Mouse (Mus musculus) CH12.LX (cell line): ENCODE measurements at regions not wholly inside any gene's neighbourhood (a gene's known extent, or its start where the extent isn't known, plus 50 kb on each side); places are given as distances from the start of the nearest gene placed in this dataset.

Experiments
- DNase-seq: peaks from one replicate; pipeline ENCODE4 v3.0.0-alpha.2; 2013; ENCODE audit errors: extremely low read depth
- H3K27ac ChIP-seq: 2 replicates; pipeline ENCODE4 v1.5.1; 2012; ENCODE audit warnings: low read depth, mild to moderate bottlenecking, control low read depth, moderate library complexity; ENCODE audit not compliant: insufficient read depth
- H3K27me3 ChIP-seq: replicated peaks from 2 replicates; pipeline ENCODE3; 2012; ENCODE audit warnings: inconsistent platforms
- H3K36me3 ChIP-seq, 2 experiments: replicated peaks in 1 of 2; 2 replicates each; pipeline versions ENCODE3 to v1.6.1; 2012; ENCODE audit warnings: inconsistent platforms in 1 of 2, low read length in 1 of 2, mild to moderate bottlenecking in 1 of 2, mixed read lengths in 1 of 2, moderate library complexity in 1 of 2; ENCODE audit not compliant: control insufficient read depth in 1 of 2, insufficient read depth in 1 of 2
- H3K4me1 ChIP-seq, 2 experiments: 2 replicates each; pipeline ENCODE4 v1.6.1; 2012; ENCODE audit warnings: inconsistent platforms in 1 of 2, moderate library complexity in 1 of 2; ENCODE audit not compliant: insufficient read depth in 2 of 2, control insufficient read depth in 1 of 2
- H3K4me2 ChIP-seq: 2 replicates; pipeline ENCODE4 v1.6.1; 2012; ENCODE audit warnings: low read depth, mild to moderate bottlenecking, control low read depth; ENCODE audit not compliant: poor library complexity, insufficient read depth, severe bottlenecking
- H3K4me3 ChIP-seq, 3 experiments: fragments of 150-350 bp in 1 of 3; sonication (generic) in 1 of 3; replicated peaks in 1 of 3; 2 replicates each; pipeline versions ENCODE3 to v1.5.1; 2011 to 2012; ENCODE audit warnings: low read depth in 2 of 3, low read length in 2 of 3, mild to moderate bottlenecking in 2 of 3, moderate library complexity in 2 of 3, control low read depth in 1 of 3, improper control_type of control experiment in 1 of 3, inconsistent platforms in 1 of 3, mixed read lengths in 1 of 3; ENCODE audit not compliant: poor library complexity in 1 of 3
- H3K79me2 ChIP-seq: replicated peaks from 2 replicates; pipeline ENCODE4 v1.6.1; 2012; ENCODE audit warnings: mild to moderate bottlenecking, moderate library complexity; ENCODE audit not compliant: control insufficient read depth, poor library complexity, insufficient read depth, severe bottlenecking; ENCODE audit errors: extremely low read depth
- H3K9ac ChIP-seq: 2 replicates; pipeline ENCODE4 v1.6.1; 2012; ENCODE audit warnings: low read depth, mild to moderate bottlenecking, control low read depth, moderate library complexity; ENCODE audit not compliant: insufficient read depth
- H3K9me3 ChIP-seq: replicated peaks from 2 replicates; pipeline ENCODE3; 2012; ENCODE audit warnings: low read length, inconsistent platforms, mixed read lengths
- CHD1 ChIP-seq: IDR thresholded peaks from 2 replicates; pipeline ENCODE4 v1.6.1; 2012; ENCODE audit warnings: low read depth, low read length, improper control_type of control experiment, inconsistent platforms
- CHD2 ChIP-seq: IDR thresholded peaks from 2 replicates; pipeline ENCODE4 v1.6.1; 2011; ENCODE audit warnings: low read length, improper control_type of control experiment
- CTCF ChIP-seq, 2 experiments: IDR thresholded peaks in 1 of 2; conservative IDR thresholded peaks in 1 of 2; 2 replicates each; pipeline ENCODE4 v1.5.1; 2011 to 2012; ENCODE audit warnings: low read depth in 2 of 2, low read length in 2 of 2, improper control_type of control experiment in 1 of 2, inconsistent platforms in 1 of 2, mild to moderate bottlenecking in 1 of 2, moderate library complexity in 1 of 2
- GABPA ChIP-seq: IDR thresholded peaks from 2 replicates; pipeline ENCODE4 v1.6.1; 2012; ENCODE audit warnings: low read depth, low read length, improper control_type of control experiment, inconsistent platforms; ENCODE audit not compliant: insufficient replicate concordance
- HCFC1 ChIP-seq: IDR thresholded peaks from 2 replicates; pipeline ENCODE4 v1.6.1; 2012; ENCODE audit warnings: low read depth, mild to moderate bottlenecking, inconsistent platforms, low read length, improper control_type of control experiment
- JUND ChIP-seq: conservative IDR thresholded peaks from 2 replicates; pipeline ENCODE4 v1.6.1; 2011; ENCODE audit warnings: low read depth, low read length, improper control_type of control experiment
- KAT2A ChIP-seq: IDR thresholded peaks from 2 replicates; pipeline ENCODE4 v1.6.1; 2012; ENCODE audit warnings: low read length, improper control_type of control experiment, inconsistent platforms; ENCODE audit not compliant: insufficient replicate concordance
- MAZ ChIP-seq: IDR thresholded peaks from 2 replicates; pipeline ENCODE4 v1.6.1; 2012; ENCODE audit warnings: low read depth, mild to moderate bottlenecking, inconsistent platforms, low read length, improper control_type of control experiment, moderate library complexity
- PAX5 ChIP-seq: IDR thresholded peaks from 2 replicates; pipeline ENCODE4 v1.6.1; 2012; ENCODE audit warnings: low read length, inconsistent platforms, mixed read lengths
- RCOR1 ChIP-seq: conservative IDR thresholded peaks from 2 replicates; pipeline ENCODE4 v1.6.1; 2012; ENCODE audit warnings: low read depth, mild to moderate bottlenecking, inconsistent platforms, low read length, improper control_type of control experiment
- SIN3A ChIP-seq: IDR thresholded peaks from 2 replicates; pipeline ENCODE4 v1.6.1; 2012; ENCODE audit warnings: low read length, improper control_type of control experiment, inconsistent platforms
- TBP ChIP-seq: conservative IDR thresholded peaks from 2 replicates; pipeline ENCODE4 v1.6.1; 2011; ENCODE audit warnings: low read depth, low read length, improper control_type of control experiment
- USF1 ChIP-seq: IDR thresholded peaks from 2 replicates; pipeline ENCODE4 v1.6.1; 2014; ENCODE audit warnings: low read depth, mild to moderate bottlenecking, inconsistent platforms, low read length, improper control_type of control experiment
- ZC3H11A ChIP-seq: IDR thresholded peaks from 2 replicates; pipeline ENCODE4 v1.6.1; 2012; ENCODE audit warnings: low read depth, mild to moderate bottlenecking, inconsistent platforms, low read length, improper control_type of control experiment
- ZKSCAN1 ChIP-seq: IDR thresholded peaks from 2 replicates; pipeline ENCODE4 v1.6.1; 2012; ENCODE audit warnings: low read depth, inconsistent platforms, low read length, improper control_type of control experiment, borderline replicate concordance
- ZMIZ1 ChIP-seq: IDR thresholded peaks from 2 replicates; pipeline ENCODE4 v1.6.1; 2012; ENCODE audit warnings: low read depth, mild to moderate bottlenecking, inconsistent platforms, low read length, improper control_type of control experiment
- ZNF384 ChIP-seq: IDR thresholded peaks from 2 replicates; pipeline ENCODE4 v1.6.1; 2012; ENCODE audit warnings: low read depth, low read length, improper control_type of control experiment, inconsistent platforms
- dilution Hi-C: fragments of 300-500 bp; cut with MboI; formaldehyde crosslinking; loops from 2 replicates; pipeline ENCODE4 v1.14.3; 2020; ENCODE audit warnings: low sequenced_read_pairs; ENCODE audit not compliant: extremely low pct_unique_long_range_greater_than_20kb, extremely low pct_ligation_motif_present
- in situ Hi-C: fragments of 300-500 bp; cut with MboI; formaldehyde crosslinking; loops from 3 replicates; pipeline ENCODE4 v1.14.3; 2019; ENCODE audit warnings: low sequenced_read_pairs, low pct_ligation_motif_present, low pct_unique_long_range_greater_than_20kb, mixed read lengths

DNA sequence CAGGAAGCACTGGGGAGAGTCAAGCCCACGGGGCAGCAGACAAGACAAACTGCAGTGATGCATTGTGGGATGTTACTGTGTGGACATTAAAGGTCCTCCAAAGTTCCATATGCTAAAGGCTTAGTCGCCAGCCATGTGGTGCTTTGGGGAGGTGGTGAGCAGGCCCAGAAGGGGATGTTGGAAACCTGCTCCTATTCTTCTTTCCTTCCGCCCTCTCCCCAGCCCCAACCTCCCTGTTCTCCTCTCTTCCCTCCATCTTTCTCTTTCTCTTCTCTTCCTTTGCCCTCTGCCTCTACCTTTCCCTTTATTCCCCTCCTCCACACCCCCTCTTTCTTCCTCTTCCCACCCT is 468.3 kb upstream of the Mctp2 start:
- H3K27me3 ChIP-seq: no peaks in the 10 kb centered on the region
- in situ Hi-C loops (no loop called here), dilution Hi-C loops (no loop called here)
- no peak for DNase-seq
- no peaks in the 10 kb centered on the region for H3K36me3 ChIP-seq
- no peak overlapping the region for H3K9ac ChIP-seq
- TF ChIP-seq PAX5 (no peak), CTCF (conservative IDR thresholded peaks at IDR 0.05 in 1 of 2, IDR thresholded peaks at IDR 0.05 in 1 of 2; ENCODE audit: low read depth in 2 of 2, low read length in 2 of 2) (no peak), ZKSCAN1 (no peak), CHD2 (no peak), USF1 (no peak), JUND (no peak), ZNF384 (no peak)
- no peak overlapping the region for H3K27ac ChIP-seq
- peaks cover 3% of the 10 kb centered on the region for H3K9me3 ChIP-seq
- no peaks in the 10 kb centered on the region for H3K4me1 ChIP-seq
- H3K4me2 ChIP-seq: no peak overlapping the region
- no peaks in the 10 kb centered on the region for H3K79me2 ChIP-seq
- no peak overlapping the region for H3K4me3 ChIP-seq

DNA sequence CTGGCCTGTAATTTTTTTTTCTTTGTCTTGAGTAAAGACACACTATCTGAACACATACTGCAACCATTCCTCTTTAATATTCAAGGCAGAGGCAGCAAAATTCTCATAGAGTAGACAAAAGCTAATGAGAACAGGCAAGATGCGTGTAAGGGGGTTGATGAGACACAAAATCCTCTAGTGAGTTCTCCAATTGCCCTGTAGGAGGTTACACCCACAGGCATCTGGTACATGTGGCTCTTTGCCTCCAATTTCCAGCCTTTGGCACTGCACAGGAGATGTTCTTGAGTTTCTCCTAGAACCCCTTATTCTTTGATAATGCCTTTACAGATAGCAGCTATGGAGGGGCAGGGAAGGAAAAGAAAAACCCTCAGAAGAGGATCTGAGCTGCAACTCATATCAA is 480.9 kb upstream of the Mctp2 start:
- Histone ChIP-seq H3K9me3 (no peaks in the 10 kb centered on the region), H3K27ac (no peak overlapping the region), H3K4me3 (no peak overlapping the region), H3K27me3 (no peaks in the 10 kb centered on the region), H3K79me2 (no peaks in the 10 kb centered on the region), H3K36me3 (no peaks in the 10 kb centered on the region)
- dilution Hi-C loops: no loop called here
- DNase-seq: no peak
- TF ChIP-seq SIN3A (no peak), PAX5 (no peak), CHD1 (no peak), RCOR1 (no peak), TBP (no peak), GABPA (no peak), ZNF384 (no peak)
- TF ChIP-seq, all 38 proteins: peak for 0
- no peak overlapping the region for H3K9ac ChIP-seq
- H3K4me1 ChIP-seq: no peaks in the 10 kb centered on the region
- no peak overlapping the region for H3K4me2 ChIP-seq
- in situ Hi-C loops: no loop called here

DNA sequence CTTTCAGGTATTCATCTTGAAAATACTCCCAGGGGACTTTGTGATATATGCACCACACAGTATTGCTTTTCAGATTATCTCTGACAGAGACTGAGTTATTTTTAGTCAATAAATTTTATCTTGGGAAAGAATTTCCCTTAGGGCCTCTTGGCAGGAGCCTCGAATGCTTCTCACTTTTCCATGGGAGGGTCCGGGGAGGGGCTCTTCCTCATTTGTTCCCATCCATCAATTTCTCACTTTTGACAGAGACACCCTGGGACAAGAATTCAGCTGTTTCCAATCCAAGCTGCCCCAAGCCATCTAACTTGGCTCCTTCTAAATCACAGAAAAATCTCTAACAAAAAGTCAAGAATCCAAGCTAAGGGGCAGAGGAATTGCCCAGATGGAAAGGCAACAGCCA is 481.9 kb upstream of the Mctp2 start:
- TF ChIP-seq JUND (no peak), ZC3H11A (no peak), MAZ (no peak), SIN3A (no peak), KAT2A (no peak), ZMIZ1 (no peak), HCFC1 (no peak)
- Histone ChIP-seq H3K9me3 (no peaks in the 10 kb centered on the region), H3K36me3 (no peaks in the 10 kb centered on the region), H3K4me3 (no peak overlapping the region), H3K4me2 (no peak overlapping the region), H3K27me3 (no peaks in the 10 kb centered on the region), H3K79me2 (no peaks in the 10 kb centered on the region), H3K9ac (no peak overlapping the region), H3K27ac (no peak overlapping the region), H3K4me1 (no peaks in the 10 kb centered on the region)
- dilution Hi-C loops: no loop called here
- in situ Hi-C loops: no loop called here
- DNase-seq: no peak
